Mouse (Mus musculus) testis, adult 2 months (tissue): ENCODE measurements at regions not wholly inside any gene's neighbourhood (a gene's known extent, or its start where the extent isn't known, plus 50 kb on each side); places are given as distances from the start of the nearest gene placed in this dataset.

Source experiments
- H3K27ac ChIP-seq: fragments of 200-500 bp; 2 replicates; pipeline ENCODE4 v1.5.1; 2012; ENCODE audit warnings: low read depth, low read length; ENCODE audit not compliant: control insufficient read depth, insufficient read depth
- H3K27me3 ChIP-seq: fragments of 200-500 bp; 2 replicates; pipeline ENCODE4 v1.6.1; 2012; ENCODE audit warnings: mild to moderate bottlenecking, low read length, moderate library complexity; ENCODE audit not compliant: control insufficient read depth, insufficient read depth
- H3K36me3 ChIP-seq: fragments of 200-500 bp; 2 replicates; pipeline ENCODE4 v1.6.1; 2012; ENCODE audit warnings: mild to moderate bottlenecking, low read length; ENCODE audit not compliant: control insufficient read depth, insufficient read depth
- H3K4me1 ChIP-seq: fragments of 200-500 bp; 2 replicates; pipeline ENCODE4 v1.6.1; 2012; ENCODE audit warnings: low read length; ENCODE audit not compliant: control insufficient read depth, insufficient read depth
- H3K4me3 ChIP-seq: fragments of 200-500 bp; 2 replicates; pipeline ENCODE4 v1.5.1; 2012; ENCODE audit warnings: low read depth, mild to moderate bottlenecking, low read length, moderate library complexity, mixed read lengths; ENCODE audit not compliant: control insufficient read depth
- CTCF ChIP-seq: fragments of 200-500 bp; IDR thresholded peaks from 2 replicates; pipeline ENCODE4 v1.5.1; 2012; ENCODE audit warnings: low read depth, mild to moderate bottlenecking, inconsistent platforms, low read length, moderate library complexity; ENCODE audit not compliant: control insufficient read depth, insufficient read depth, insufficient replicate concordance
- POLR2A ChIP-seq: fragments of 200-500 bp; IDR thresholded peaks from 2 replicates; pipeline ENCODE4 v1.6.1; 2012; ENCODE audit warnings: low read depth, mild to moderate bottlenecking, inconsistent platforms, low read length, moderate library complexity; ENCODE audit not compliant: control insufficient read depth

GRCm38 (mm10) chr10:118743831-118744230 is 126.2 kb downstream of the Dyrk2 start:
- Histone ChIP-seq H3K4me3 (no peak overlapping the region), H3K36me3 (no peaks in the 10 kb centered on the region), H3K27me3 (no peaks in the 10 kb centered on the region)

GRCm38 (mm10) chr10:118746719-118747395 is 123.2 kb downstream of the Dyrk2 start:
- no peaks in the 10 kb centered on the region for H3K36me3 ChIP-seq
- H3K27ac ChIP-seq: no peak overlapping the region
- H3K4me3 ChIP-seq: no peak overlapping the region
- no peaks in the 10 kb centered on the region for H3K27me3 ChIP-seq
- H3K4me1 ChIP-seq: no peaks in the 10 kb centered on the region
- TF ChIP-seq CTCF (no peak), POLR2A (no peak)

More at GRCm38 (mm10) chr10:118743831-118744230, 126.2 kb downstream of the Dyrk2 start:
- H3K27ac ChIP-seq: no peak overlapping the region
- H3K4me1 ChIP-seq: no peaks in the 10 kb centered on the region
- no peak for TF ChIP-seq POLR2A
- no peak for TF ChIP-seq CTCF

- H3K36me3 ChIP-seq: no peaks in the 10 kb centered on the region
- H3K27me3 ChIP-seq: no peaks in the 10 kb centered on the region
- TF ChIP-seq CTCF: no peak
- TF ChIP-seq POLR2A: no peak
- H3K27ac ChIP-seq: no peak overlapping the region
- no peak overlapping the region for H3K4me3 ChIP-seq
- H3K4me1 ChIP-seq: no peaks in the 10 kb centered on the region
These were observed 121.0 kb downstream of the Dyrk2 start for GRCm38 (mm10) chr10:118749039-118749438.

- H3K4me1 ChIP-seq: no peaks in the 10 kb centered on the region; the same call in 1 of the 2 replicates
- no peak overlapping the region for H3K27ac ChIP-seq
- no peaks in the 10 kb centered on the region for H3K27me3 ChIP-seq
- H3K36me3 ChIP-seq: no peaks in the 10 kb centered on the region
- no peak overlapping the region for H3K4me3 ChIP-seq
- TF ChIP-seq POLR2A (no peak), CTCF (no peak)
These were observed 120.3 kb downstream of the Dyrk2 start for GRCm38 (mm10) chr10:118749756-118750155.

- H3K4me3 ChIP-seq: no peak overlapping the region
- H3K36me3 ChIP-seq: no peaks in the 10 kb centered on the region
- TF ChIP-seq POLR2A (no peak), CTCF (no peak)
- H3K27ac ChIP-seq: no peak overlapping the region
- H3K4me1 ChIP-seq: no peaks in the 10 kb centered on the region; the same call in 1 of the 2 replicates
- H3K27me3 ChIP-seq: no peaks in the 10 kb centered on the region
These were observed 118.9 kb downstream of the Dyrk2 start for GRCm38 (mm10) chr10:118751110-118751509.

- Histone ChIP-seq H3K27me3 (no peaks in the 10 kb centered on the region), H3K4me3 (no peak overlapping the region), H3K27ac (no peak overlapping the region), H3K4me1 (no peaks in the 10 kb centered on the region; the same call in 1 of the 2 replicates), H3K36me3 (no peaks in the 10 kb centered on the region)
- TF ChIP-seq CTCF (no peak), POLR2A (no peak)
These were observed 116.8 kb downstream of the Dyrk2 start for GRCm38 (mm10) chr10:118753061-118753775.

- Histone ChIP-seq H3K4me1 (peaks cover 4% of the 10 kb centered on the region), H3K27me3 (no peaks in the 10 kb centered on the region), H3K27ac (no peak overlapping the region), H3K36me3 (no peaks in the 10 kb centered on the region), H3K4me3 (no peak overlapping the region)
- TF ChIP-seq CTCF (no peak), POLR2A (no peak)
These were observed 115.2 kb downstream of the Dyrk2 start for GRCm38 (mm10) chr10:118754791-118755190.
